Mouse (Mus musculus) liver, postnatal 0 days (tissue): ENCODE data around the gene Eral1.

Source experiments
- CTCF ChIP-seq: sonication (generic); IDR thresholded peaks from 2 replicates; pipeline ENCODE4 v1.5.1; 2016; ENCODE audit warnings: antibody characterized with exemption, low read depth
- EP300 ChIP-seq: IDR thresholded peaks from 2 replicates; pipeline ENCODE4 v1.6.1; 2016; ENCODE audit warnings: antibody characterized with exemption, low read depth, mild to moderate bottlenecking

GRCm38 (mm10) chr11:78044758-78045251 is 35.4 kb downstream of the Eral1 start:
- TF ChIP-seq CTCF (no peak), EP300 (peak; percentile 49)
